Mouse (Mus musculus) layer of hippocampus, adult 2 months (tissue): ENCODE results near the gene Rpl23. TPM values are rescaled to one million over a fixed set of nuclear protein-coding genes. Genes with fewer than 3 reads are reported as not detected.
"Not testable (repeated sequence)": the region's sequence is repeated elsewhere in the genome, so short reads cannot be mapped to it uniquely, and the experiment has no call there.

Source experiments
- DNase-seq, 2 experiments: peaks; one replicate each; pipeline ENCODE4 v3.0.0; 2022; ENCODE audit warnings: low spot score in 2 of 2
- H3K27ac ChIP-seq: fragments of 200-600 bp; 2 replicates; pipeline ENCODE4 v1.8.1; 2022
- H3K4me3 ChIP-seq: fragments of 200-600 bp; 2 replicates; pipeline ENCODE4 v1.8.1; 2022; ENCODE audit warnings: mild to moderate bottlenecking
- CTCF ChIP-seq: fragments of 200-600 bp; conservative IDR thresholded peaks from 2 replicates; pipeline ENCODE4 v1.8.1; 2022; ENCODE audit warnings: antibody characterized with exemption, mild to moderate bottlenecking, moderate library complexity
- microRNA-seq, 2 experiments: library from miRNA; unstranded; fragments of <30 nt; microRNA quantifications; one replicate each; pipeline ENCODE4 v1.2.0; 2021
- total RNA-seq, 2 experiments: library from RNA; stranded (reverse); gene quantifications; 2 replicates each; pipeline ENCODE4 v1.2.3; 2021

The Rpl23 gene
- total RNA-seq, 2 experiments from 2014 or later: 361 to 374 TPM

- Histone ChIP-seq H3K4me3 (no peak overlapping the region), H3K27ac (no peak overlapping the region)
- peak; percentile 67 for TF ChIP-seq CTCF
- DNase-seq: no peak
These were observed 43.5 kb downstream of the Rpl23 start for GRCm38 (mm10) chr11:97738703-97739102.

GRCm38 (mm10) chr11:97737600-97737999 is 44.6 kb downstream of the Rpl23 start:
- no peak for TF ChIP-seq CTCF
- Histone ChIP-seq H3K27ac (no peak overlapping the region), H3K4me3 (no peak overlapping the region)
- DNase-seq: no peak

GRCm38 (mm10) chr11:97736645-97737044 is 45.6 kb downstream of the Rpl23 start:
- TF ChIP-seq CTCF: no peak
- DNase-seq: no peak
- no peak overlapping the region for H3K4me3 ChIP-seq
- no peak overlapping the region for H3K27ac ChIP-seq

- not testable (repeated sequence) for DNase-seq, H3K4me3 ChIP-seq, H3K27ac ChIP-seq
These were observed 47.4 kb downstream of the Rpl23 start for GRCm38 (mm10) chr11:97734810-97735209.

- no peak overlapping the region for H3K4me3 ChIP-seq
- no peak overlapping the region for H3K27ac ChIP-seq
- no peak for DNase-seq
- TF ChIP-seq CTCF: no peak
These were observed 48.5 kb downstream of the Rpl23 start for GRCm38 (mm10) chr11:97733689-97734088.

- Histone ChIP-seq H3K4me3 (no peak overlapping the region), H3K27ac (no peak overlapping the region)
- DNase-seq: no peak
- no peak for TF ChIP-seq CTCF
These were observed 53.5 kb downstream of the Rpl23 start for GRCm38 (mm10) chr11:97728730-97729129.

GRCm38 (mm10) chr11:97728311-97728710 is 53.9 kb downstream of the Rpl23 start:
- no peak overlapping the region for H3K27ac ChIP-seq
- no peak for TF ChIP-seq CTCF
- DNase-seq: no peak
- no peak overlapping the region for H3K4me3 ChIP-seq

Small RNAs within 50 kb of the gene (microRNA-seq; reads per million reads assigned to microRNA genes)
- 0 reads per million in 2 experiments for gene Mir8102

Other genes starting within 250 kb of the Rpl23 start
- 100 to 1,000 TPM; 226 to 232 TPM for gene Srcin1, start 206.3 kb downstream of the Rpl23 start, total RNA-seq
- 10 to 100 TPM; 34.1 to 35.1 TPM for gene Epop, start 152.7 kb downstream of the Rpl23 start, total RNA-seq
- 100 to 1,000 TPM; 122 to 124 TPM for gene Mllt6, start 119.0 kb downstream of the Rpl23 start, total RNA-seq
- gene Cisd3, start 96.6 kb downstream of the Rpl23 start, total RNA-seq: 10 to 100 TPM; 45.5 to 49.3 TPM
- gene Pcgf2, start 81.9 kb downstream of the Rpl23 start, total RNA-seq: 10 to 100 TPM; 29.1 to 31.1 TPM
- 100 to 1,000 TPM; 128 to 133 TPM for gene Psmb3, start 79.0 kb downstream of the Rpl23 start, total RNA-seq
- gene Pip4k2b, start 37.7 kb downstream of the Rpl23 start, total RNA-seq: 100 to 1,000 TPM; 106 to 109 TPM
- gene Cwc25, start 15.9 kb downstream of the Rpl23 start, total RNA-seq: 10 to 100 TPM; 20.1 to 20.6 TPM
- 1 to 10 TPM; 1.3 to 2.4 TPM for gene 1700001P01Rik, start 6.5 kb downstream of the Rpl23 start, total RNA-seq
- gene Lasp1, start 16.6 kb upstream of the Rpl23 start, total RNA-seq: 10 to 100 TPM; 88.1 to 91.4 TPM
- 10 to 100 TPM; 67.8 to 72.6 TPM for gene B230217C12Rik, start 58.3 kb upstream of the Rpl23 start, total RNA-seq
- gene Fbxo47, start 101.7 kb upstream of the Rpl23 start, total RNA-seq: 1 to 10 TPM; 1.2 to 1.8 TPM
- gene Plxdc1, start 204.0 kb upstream of the Rpl23 start, total RNA-seq: 10 to 100 TPM in 1 of 2 experiments, 1 to 10 TPM in 1; 9.0 to 10.3 TPM
- 1 to 10 TPM; 1.4 to 1.7 TPM for gene Arl5c, start 213.7 kb upstream of the Rpl23 start, total RNA-seq
- 100 to 1,000 TPM; 139 to 142 TPM for gene Cacnb1, start 240.6 kb upstream of the Rpl23 start, total RNA-seq
- 100 to 1,000 TPM; 615 to 621 TPM for gene Rpl19, start 244.3 kb upstream of the Rpl23 start, total RNA-seq